ENCODE assay signal across 22 mouse cellular contexts in the genomic region with DNA sequence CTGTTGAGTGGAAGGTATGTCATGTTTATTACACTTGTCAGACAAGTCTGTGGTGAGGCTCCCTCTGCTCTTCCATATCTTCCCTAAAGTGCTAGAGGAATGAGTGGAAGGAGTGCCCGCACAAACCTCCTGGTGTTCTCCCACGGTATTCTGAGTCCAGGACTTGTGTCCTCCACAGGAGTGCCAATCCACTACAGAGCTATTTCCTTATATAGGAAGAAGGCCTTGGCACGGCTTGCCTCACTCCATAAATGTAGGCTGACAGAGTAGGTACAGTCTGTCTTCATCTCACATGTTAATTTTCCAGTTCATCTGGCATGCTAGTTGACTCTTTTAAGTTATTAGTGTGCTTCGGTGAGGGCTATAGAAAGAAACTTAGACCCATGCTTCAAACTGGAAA.
A peak's percentile ranks its signal among the peaks of the same experiment; 100 is the strongest.
DNase-seq lines count a peak whose midpoint lies in the region; ATAC-seq and TF ChIP-seq lines count a peak whose summit lies in the region.
"Had no signal": no experiment of that assay in that cellular context is flagged by ENCODE, and none has a peak within 500 bp of the region (broad histone marks: within the 10 kb centered on the region; RNA-seq: fewer than 3 reads in every experiment).

No protein-coding gene starts in this region.

- no peak for TF ChIP-seq EP300 in heart, postnatal 0 days (IDR thresholded peaks at IDR 0.05; ENCODE audit: low read depth)

- WGBS in heart, postnatal 0 days: 37% methylated on average over 4 of the region's 4 CpGs

- peak; percentile 63 to 69 for DNase-seq in heart, adult 18-20 months
- no peak for DNase-seq in heart, postnatal 25 days (ENCODE audit: low spot score)
- peak; percentile 62 for DNase-seq in right cerebral cortex, adult 18-20 months
- no peak for DNase-seq in right cerebral cortex, postnatal 4 days
- peak; percentile 48 for DNase-seq in heart, postnatal 0 days (ENCODE audit: low spot score)
- peak; percentile 20 to 73 for DNase-seq in right cerebral cortex, postnatal 36 days (ENCODE audit: low spot score in 2 of 2)
- no peak for DNase-seq in lung, postnatal 4 days
- DNase-seq: adrenal gland, adult 8-10 months; B cell, adult 2 months; cerebellum, adult 11 months; cerebellum, postnatal 14 days; gastrocnemius, adult 2 months; lung, embryonic 14.5 days; thymus, postnatal 4 days had no signal

- H3K27me3 ChIP-seq in heart, postnatal 0 days (ENCODE audit: control insufficient read depth, insufficient read depth, low read length): no peaks in the 10 kb centered on the region
- H3K27me3 ChIP-seq: heart, embryonic 13.5 days; intestine, embryonic 15.5 days; kidney, embryonic 15.5 days; liver, embryonic 12.5 days; midbrain, embryonic 12.5 days had no signal

- intact Hi-C loops in heart, postnatal 25 days (cut with DNase I): loop anchor here (10.0 kb wide), 1 partner anchor 247 kb away; no protein-coding TSS in a partner anchor

- no peak overlapping the region for H3K4me3 ChIP-seq in heart, postnatal 0 days (ENCODE audit: low read depth, low read length)
- H3K4me3 ChIP-seq: gastrocnemius, adult 2 months; heart, embryonic 13.5 days; intestine, embryonic 15.5 days; kidney, embryonic 15.5 days; liver, embryonic 12.5 days; midbrain, embryonic 12.5 days had no signal

- no peak overlapping the region for H3K4me2 ChIP-seq in heart, postnatal 0 days (ENCODE audit: low read depth, low read length)
- H3K4me2 ChIP-seq: heart, embryonic 13.5 days; hindbrain, embryonic 14.5 days; intestine, embryonic 15.5 days; kidney, embryonic 15.5 days; liver, embryonic 12.5 days; lung, embryonic 14.5 days; midbrain, embryonic 12.5 days had no signal

- no peak for TF ChIP-seq CTCF in heart, postnatal 0 days (IDR thresholded peaks at IDR 0.05; ENCODE audit: low read depth)

- H3K9me3 ChIP-seq in heart, postnatal 0 days (replicated peaks; ENCODE audit: control insufficient read depth, low read length): no peaks in the 10 kb centered on the region
- H3K9me3 ChIP-seq: heart, embryonic 13.5 days; intestine, embryonic 15.5 days; kidney, embryonic 15.5 days; liver, embryonic 12.5 days; midbrain, embryonic 12.5 days had no signal

- H3K4me1 ChIP-seq in heart, postnatal 0 days (ENCODE audit: control insufficient read depth, insufficient read depth): peaks cover 17% of the 10 kb centered on the region; the same call in 1 of the 2 replicates
- H3K4me1 ChIP-seq: intestine, embryonic 15.5 days; kidney, embryonic 15.5 days; liver, embryonic 12.5 days; midbrain, embryonic 12.5 days had no signal

- no peaks in the 10 kb centered on the region for H3K36me3 ChIP-seq in heart, postnatal 0 days (replicated peaks; ENCODE audit: control insufficient read depth, insufficient read depth, low read length)
- H3K36me3 ChIP-seq: heart, embryonic 13.5 days; intestine, embryonic 15.5 days; kidney, embryonic 15.5 days; liver, embryonic 12.5 days; midbrain, embryonic 12.5 days had no signal

- 0 out of 2 replicates have a peak overlapping the region, but pooled peaks have one; percentile 10 for H3K27ac ChIP-seq in heart, postnatal 0 days (ENCODE audit: low read depth)
- H3K27ac ChIP-seq: gastrocnemius, adult 2 months; heart, embryonic 13.5 days; intestine, embryonic 15.5 days; kidney, embryonic 15.5 days; liver, embryonic 12.5 days; macrophage; midbrain, embryonic 12.5 days; stomach, postnatal 0 days had no signal

- peak; percentile 76 for ATAC-seq in heart, postnatal 0 days (ENCODE audit: insufficient read depth, low read depth)
- ATAC-seq: intestine, embryonic 15.5 days; liver, embryonic 12.5 days had no signal

- no peak overlapping the region for H3K9ac ChIP-seq in heart, postnatal 0 days (replicated peaks; ENCODE audit: low read depth, low read length)
- H3K9ac ChIP-seq: heart, embryonic 13.5 days; hindbrain, embryonic 14.5 days; intestine, embryonic 15.5 days; kidney, embryonic 15.5 days; liver, embryonic 12.5 days; lung, embryonic 14.5 days; midbrain, embryonic 12.5 days had no signal

Comparison
In these comparisons a context has a peak if more than half of its experiments do, and no peak if none do; other contexts are left out.
1. DNase-seq: peak in heart, adult 18-20 months (2 of 2), right cerebral cortex, adult 18-20 months (single experiment), heart, postnatal 0 days (single experiment) and right cerebral cortex, postnatal 36 days (2 of 2); none in heart, postnatal 25 days (single experiment), right cerebral cortex, postnatal 4 days (single experiment) and lung, postnatal 4 days (0 of 2).